Mouse (Mus musculus): ENCODE measurements at regions not wholly inside any gene's neighbourhood (a gene's known extent, or its start where the extent isn't known, plus 50 kb on each side); places are given as distances from the start of the nearest gene placed in this dataset.

DNA sequence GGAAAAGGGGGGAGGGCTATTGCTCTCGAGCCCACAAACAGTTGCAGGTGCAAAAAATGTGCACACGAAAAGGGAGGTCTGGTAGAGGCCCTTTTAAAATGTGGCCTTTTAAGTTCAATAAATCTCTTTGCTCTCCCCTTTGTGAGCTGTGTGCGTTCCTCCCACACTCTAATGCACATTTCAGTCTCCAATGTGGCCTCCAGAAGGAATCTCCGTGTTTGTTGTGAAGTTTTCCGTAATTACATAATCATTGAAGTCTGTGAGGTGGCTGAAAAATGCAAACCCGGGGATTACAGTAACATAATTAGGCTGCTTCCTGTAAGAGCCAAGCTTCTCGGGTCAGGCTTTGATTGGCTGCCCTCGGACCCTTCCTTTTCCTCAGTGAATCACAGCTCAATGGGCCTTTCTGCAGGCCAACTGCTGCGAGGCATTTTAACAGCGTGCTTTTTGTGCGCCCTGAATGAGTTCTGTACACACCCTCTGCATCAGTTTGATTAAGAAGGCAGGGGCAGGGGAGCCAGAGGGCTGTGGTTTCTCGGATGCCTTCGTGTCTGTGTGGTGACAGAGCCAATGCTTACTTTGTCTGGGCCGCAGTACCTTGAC, 179.8 kb upstream of the Prep start:
- Histone ChIP-seq H3K9me3 (replicated peaks; ENCODE audit: control insufficient read depth, low read length) (no peaks in the 10 kb centered on the region), H3K4me2 (ENCODE audit: low read depth, low read length) (no peak overlapping the region), H3K27ac (ENCODE audit: low read depth) (no peak overlapping the region), H3K27me3 (ENCODE audit: control insufficient read depth, insufficient read depth, low read length) (no peaks in the 10 kb centered on the region), H3K36me3 (replicated peaks; ENCODE audit: control insufficient read depth, insufficient read depth, low read length) (no peaks in the 10 kb centered on the region), H3K4me1 (ENCODE audit: control insufficient read depth, insufficient read depth) (no peaks in the 10 kb centered on the region), H3K4me3 (ENCODE audit: low read depth, low read length) (no peak overlapping the region), H3K9ac (replicated peaks; ENCODE audit: low read depth, low read length) (no peak overlapping the region)
- no peak for TF ChIP-seq EP300 (IDR thresholded peaks at IDR 0.05; ENCODE audit: low read depth)
- no peak for TF ChIP-seq CTCF (IDR thresholded peaks at IDR 0.05; ENCODE audit: low read depth)
- 61% methylated on average over 14 of the region's 14 CpGs for WGBS
- ATAC-seq (ENCODE audit: insufficient read depth, low read depth) (no peak), DNase-seq (ENCODE audit: low spot score) (no peak)

DNA sequence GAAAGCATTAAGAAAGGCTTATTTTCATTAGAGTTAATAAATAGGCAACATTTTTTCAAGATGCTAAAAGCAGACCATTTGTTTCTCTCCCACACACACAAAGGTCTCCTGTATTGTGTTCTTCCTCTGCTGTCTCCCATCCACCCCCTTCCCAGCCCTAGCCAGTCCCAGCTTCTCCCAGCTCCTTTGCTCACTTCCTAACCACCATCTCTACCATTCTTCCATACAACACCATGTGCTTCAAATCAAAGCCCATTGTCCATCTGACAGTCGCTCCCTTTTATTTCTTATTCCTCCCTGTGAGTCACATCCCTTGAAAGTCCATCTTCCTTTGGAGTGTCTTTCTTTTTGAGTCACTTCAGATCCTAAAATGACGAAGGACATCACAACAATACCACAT, 185.0 kb upstream of the Prep start:
- Histone ChIP-seq H3K36me3 (replicated peaks; ENCODE audit: control insufficient read depth, insufficient read depth, low read length) (no peaks in the 10 kb centered on the region), H3K9ac (replicated peaks; ENCODE audit: low read depth, low read length) (no peak overlapping the region), H3K4me2 (ENCODE audit: low read depth, low read length) (no peak overlapping the region), H3K9me3 (replicated peaks; ENCODE audit: control insufficient read depth, low read length) (no peaks in the 10 kb centered on the region), H3K4me1 (ENCODE audit: control insufficient read depth, insufficient read depth) (no peaks in the 10 kb centered on the region), H3K27ac (ENCODE audit: low read depth) (no peak overlapping the region), H3K27me3 (ENCODE audit: control insufficient read depth, insufficient read depth, low read length) (no peaks in the 10 kb centered on the region), H3K4me3 (ENCODE audit: low read depth, low read length) (no peak overlapping the region)
- ATAC-seq (ENCODE audit: insufficient read depth, low read depth): no peak
- TF ChIP-seq EP300 (IDR thresholded peaks at IDR 0.05; ENCODE audit: low read depth) (no peak), CTCF (IDR thresholded peaks at IDR 0.05; ENCODE audit: low read depth) (no peak)
- WGBS: 75% methylated on average over 2 of the region's 2 CpGs
- DNase-seq (ENCODE audit: low spot score): no peak

DNA sequence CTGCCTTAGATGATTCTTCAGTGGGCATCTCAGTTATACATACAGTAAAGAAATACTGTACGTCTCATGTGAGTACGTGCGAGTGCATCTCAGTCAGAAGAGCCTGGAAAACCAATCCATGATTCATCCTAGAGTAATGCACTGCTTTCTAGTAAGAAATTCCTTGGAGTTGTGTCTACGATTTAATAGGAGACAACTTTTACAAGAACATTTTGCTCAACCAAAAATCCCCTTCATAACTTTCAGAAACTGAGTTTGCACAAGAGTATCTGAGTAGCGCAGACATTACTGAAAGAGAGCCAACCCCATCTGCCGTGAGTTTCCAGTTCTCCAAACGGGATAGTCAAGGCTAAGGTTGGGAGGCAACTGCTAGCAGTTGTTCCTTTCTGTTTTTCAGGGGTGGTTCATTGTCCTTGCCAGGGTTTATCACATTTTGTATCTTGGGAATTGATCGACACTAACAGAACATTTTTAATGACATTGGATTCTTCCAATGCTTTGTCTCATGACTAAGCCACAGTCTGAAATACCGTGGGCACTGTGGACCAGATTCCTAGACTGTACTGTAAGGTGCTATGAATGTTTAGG, 189.8 kb upstream of the Prep start:
- Histone ChIP-seq H3K36me3 (replicated peaks; ENCODE audit: control insufficient read depth, insufficient read depth, low read length) (no peaks in the 10 kb centered on the region), H3K4me2 (ENCODE audit: low read depth, low read length) (no peak overlapping the region), H3K4me1 (ENCODE audit: control insufficient read depth, insufficient read depth) (no peaks in the 10 kb centered on the region), H3K27me3 (ENCODE audit: control insufficient read depth, insufficient read depth, low read length) (no peaks in the 10 kb centered on the region), H3K9ac (replicated peaks; ENCODE audit: low read depth, low read length) (no peak overlapping the region), H3K9me3 (replicated peaks; ENCODE audit: control insufficient read depth, low read length) (no peaks in the 10 kb centered on the region), H3K4me3 (ENCODE audit: low read depth, low read length) (no peak overlapping the region), H3K27ac (ENCODE audit: low read depth) (no peak overlapping the region)
- ATAC-seq (ENCODE audit: insufficient read depth, low read depth) (no peak), DNase-seq (ENCODE audit: low spot score) (no peak)
- TF ChIP-seq EP300 (IDR thresholded peaks at IDR 0.05; ENCODE audit: low read depth): no peak
- TF ChIP-seq CTCF (IDR thresholded peaks at IDR 0.05; ENCODE audit: low read depth): no peak
- WGBS: 80% methylated on average over 9 of the region's 9 CpGs

DNA sequence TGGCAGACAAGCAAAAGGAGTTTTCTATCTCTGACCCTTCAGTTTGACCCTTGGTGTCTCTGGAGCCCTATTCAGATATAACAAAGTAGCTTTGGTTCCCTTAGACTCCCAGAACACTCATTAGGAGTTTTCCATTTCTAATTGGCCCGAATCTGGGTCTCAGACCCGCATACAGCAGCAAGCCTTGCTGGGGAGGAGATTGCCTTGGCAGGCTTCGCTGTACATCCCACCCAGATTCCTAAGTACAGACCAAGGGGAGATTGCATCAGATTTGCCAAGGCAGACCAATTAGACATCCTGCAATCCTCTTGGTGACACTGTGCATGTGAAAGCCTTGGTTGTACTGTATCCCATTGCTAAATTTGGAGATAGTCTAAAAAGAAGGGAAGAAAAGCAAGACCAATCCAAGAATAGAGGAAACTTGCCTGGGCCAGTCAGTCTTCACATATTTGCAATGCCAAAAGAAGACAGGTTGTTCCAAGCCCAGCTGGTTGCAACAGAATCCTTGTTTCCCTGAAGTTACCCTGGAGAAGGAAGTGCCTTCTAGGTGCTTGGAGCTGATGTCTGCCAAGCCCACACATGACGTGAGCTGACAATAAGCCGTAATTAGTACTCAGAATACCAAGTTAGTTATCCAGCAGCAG, 193.2 kb upstream of the Prep start:
- Histone ChIP-seq H3K36me3 (replicated peaks; ENCODE audit: control insufficient read depth, insufficient read depth, low read length) (no peaks in the 10 kb centered on the region), H3K4me3 (ENCODE audit: low read depth, low read length) (no peak overlapping the region), H3K27me3 (ENCODE audit: control insufficient read depth, insufficient read depth, low read length) (no peaks in the 10 kb centered on the region), H3K4me1 (ENCODE audit: control insufficient read depth, insufficient read depth) (no peaks in the 10 kb centered on the region), H3K9me3 (replicated peaks; ENCODE audit: control insufficient read depth, low read length) (no peaks in the 10 kb centered on the region), H3K27ac (ENCODE audit: low read depth) (no peak overlapping the region), H3K9ac (replicated peaks; ENCODE audit: low read depth, low read length) (no peak overlapping the region), H3K4me2 (ENCODE audit: low read depth, low read length) (no peak overlapping the region)
- ATAC-seq (ENCODE audit: insufficient read depth, low read depth): no peak
- WGBS: 77% methylated on average over 5 of the region's 5 CpGs
- DNase-seq (ENCODE audit: low spot score): no peak
- TF ChIP-seq CTCF (IDR thresholded peaks at IDR 0.05; ENCODE audit: low read depth) (no peak), EP300 (IDR thresholded peaks at IDR 0.05; ENCODE audit: low read depth) (no peak)

DNA sequence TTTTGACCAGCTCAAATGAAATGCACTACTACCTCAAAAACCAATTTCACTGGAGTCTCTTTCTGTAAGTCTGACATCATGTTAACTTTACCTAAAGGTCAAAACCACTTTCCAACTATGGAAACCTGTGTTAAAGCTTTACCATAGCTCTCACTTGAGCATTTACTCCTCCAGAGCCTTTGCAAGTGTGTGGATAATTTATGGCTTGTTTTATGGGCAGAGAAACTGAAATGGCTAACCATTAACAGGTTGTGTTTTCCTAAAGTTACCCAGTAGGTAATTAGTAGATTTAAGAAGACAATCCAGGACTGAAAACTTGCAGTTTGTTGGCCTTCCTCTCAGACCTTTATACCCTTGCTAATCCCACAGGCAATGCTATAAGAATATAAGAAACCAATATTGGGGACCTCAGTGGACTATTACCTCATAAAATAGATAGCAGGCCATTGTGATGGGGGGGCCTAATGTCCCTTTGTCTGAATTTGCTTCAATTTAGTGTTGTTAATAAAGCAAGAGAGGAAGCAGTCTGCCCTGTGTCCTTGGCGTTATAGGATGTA, 202.7 kb upstream of the Prep start:
- Histone ChIP-seq H3K27me3 (ENCODE audit: control insufficient read depth, insufficient read depth, low read length) (no peaks in the 10 kb centered on the region), H3K9ac (replicated peaks; ENCODE audit: low read depth, low read length) (no peak overlapping the region), H3K9me3 (replicated peaks; ENCODE audit: control insufficient read depth, low read length) (no peaks in the 10 kb centered on the region), H3K27ac (ENCODE audit: low read depth) (no peak overlapping the region), H3K4me3 (ENCODE audit: low read depth, low read length) (no peak overlapping the region), H3K36me3 (replicated peaks; ENCODE audit: control insufficient read depth, insufficient read depth, low read length) (no peaks in the 10 kb centered on the region), H3K4me1 (ENCODE audit: control insufficient read depth, insufficient read depth) (no peaks in the 10 kb centered on the region; the same call in 1 of the 2 replicates), H3K4me2 (ENCODE audit: low read depth, low read length) (no peak overlapping the region)
- TF ChIP-seq CTCF (IDR thresholded peaks at IDR 0.05; ENCODE audit: low read depth): no peak
- no peak for TF ChIP-seq EP300 (IDR thresholded peaks at IDR 0.05; ENCODE audit: low read depth)
- ATAC-seq (ENCODE audit: insufficient read depth, low read depth): no peak
- no peak for DNase-seq (ENCODE audit: low spot score)
- 63% methylated on average over 1 of the region's 1 CpGs for WGBS
